Mouse (Mus musculus) erythroblast, embryonic 14.5 days (primary cell): ENCODE results near the gene Tnrc6c.

ENCODE experiments used
- GATA1 ChIP-seq: IDR thresholded peaks from 2 replicates; pipeline ENCODE4 v1.6.1; 2012; ENCODE audit warnings: low read length, inconsistent platforms, mixed read lengths
- TAL1 ChIP-seq: IDR thresholded peaks from 3 replicates; pipeline ENCODE4 v1.6.1; 2012; ENCODE audit warnings: low read length, inconsistent platforms, mixed read lengths

GRCm38 (mm10) chr11:117654380-117654924 is 363 bp downstream of the Tnrc6c start:
- TF ChIP-seq TAL1 (no peak), GATA1 (no peak)
